Mouse (Mus musculus) MEL (cell line): Measurements from ENCODE around the gene Cmpk1.

Experiments
- CTCF ChIP-seq, 3 experiments: IDR thresholded peaks in 2 of 3; conservative IDR thresholded peaks in 1 of 3; 2 replicates each; pipeline ENCODE4 v1.5.1; 2011 to 2012; ENCODE audit warnings: low read length in 3 of 3, low read depth in 2 of 3, mild to moderate bottlenecking in 2 of 3, improper control_type of control experiment in 1 of 3, inconsistent platforms in 1 of 3, mixed read lengths in 1 of 3, moderate library complexity in 1 of 3; ENCODE audit not compliant: control insufficient read depth in 1 of 3, insufficient read depth in 1 of 3, poor library complexity in 1 of 3, severe bottlenecking in 1 of 3
- EP300 ChIP-seq, 2 experiments: IDR thresholded peaks; 2 replicates each; pipeline ENCODE4 v1.6.1; 2011; ENCODE audit warnings: improper control_type of control experiment in 2 of 2, low read length in 2 of 2, low read depth in 1 of 2, mild to moderate bottlenecking in 1 of 2
- MAX ChIP-seq: IDR thresholded peaks from 2 replicates; pipeline ENCODE4 v1.6.1; 2011; ENCODE audit warnings: low read length, improper control_type of control experiment
- POLR2A ChIP-seq, 2 experiments: IDR thresholded peaks; 2 replicates each; pipeline ENCODE4 v1.6.1; 2011 to 2012; ENCODE audit warnings: low read length in 2 of 2, mild to moderate bottlenecking in 2 of 2, control low read depth in 1 of 2, improper control_type of control experiment in 1 of 2, low read depth in 1 of 2, moderate library complexity in 1 of 2; ENCODE audit not compliant: control insufficient read depth in 1 of 2, insufficient read depth in 1 of 2, poor library complexity in 1 of 2
- USF1 ChIP-seq: IDR thresholded peaks from 2 replicates; pipeline ENCODE4 v1.6.1; 2014; ENCODE audit warnings: low read depth, mild to moderate bottlenecking, inconsistent platforms, low read length, improper control_type of control experiment, moderate library complexity

- TF ChIP-seq USF1 (no peak), MAX (no peak), CTCF (IDR thresholded peaks at IDR 0.05 in 2 of 3, conservative IDR thresholded peaks at IDR 0.05 in 1 of 3; ENCODE audit: control insufficient read depth in 1 of 3, insufficient read depth in 1 of 3, low read depth in 2 of 3, low read length in 3 of 3, poor library complexity in 1 of 3, severe bottlenecking in 1 of 3) (no peak), POLR2A (IDR thresholded peaks at IDR 0.05; ENCODE audit: control insufficient read depth in 1 of 2, insufficient read depth in 1 of 2, low read depth in 1 of 2, low read length in 2 of 2, poor library complexity in 1 of 2) (no peak), EP300 (IDR thresholded peaks at IDR 0.05; ENCODE audit: low read depth in 1 of 2, low read length in 2 of 2) (no peak)
Measured at GRCm38 (mm10) chr4:114986211-114986590, 840 bp downstream of the Cmpk1 start.
